Mouse (Mus musculus) midbrain, embryonic 14.5 days (tissue): ENCODE measurements at regions not wholly inside any gene's neighbourhood (a gene's known extent, or its start where the extent isn't known, plus 50 kb on each side); places are given as distances from the start of the nearest gene placed in this dataset.

Experiments used
- ATAC-seq: fragments of 200-750 bp; cut with Nextera tagmentation; 2 replicates; pipeline ENCODE4 v1.8.0; 2017; ENCODE audit warnings: moderate number of reproducible peaks, moderate library complexity; ENCODE audit not compliant: low FRiP score, low TSS enrichment
- DNase-seq: peaks from one replicate; pipeline ENCODE4 v3.0.0-alpha.2; 2015
- H3K27ac ChIP-seq: fragments of 300-500 bp; sonication (generic); replicated peaks from 2 replicates; pipeline ENCODE4 v1.5.1; 2014; ENCODE audit warnings: mild to moderate bottlenecking, low read depth, low read length, moderate library complexity
- H3K27me3 ChIP-seq: fragments of 300-500 bp; sonication (generic); 2 replicates; pipeline ENCODE4 v1.6.1; 2014; ENCODE audit warnings: low read length, control low read depth, mixed read lengths; ENCODE audit not compliant: control insufficient read depth, insufficient read depth
- H3K36me3 ChIP-seq: fragments of 300-500 bp; sonication (generic); 2 replicates; pipeline ENCODE4 v1.6.1; 2014; ENCODE audit warnings: low read length, control low read depth; ENCODE audit not compliant: control insufficient read depth, insufficient read depth
- H3K4me1 ChIP-seq: fragments of 300-500 bp; sonication (generic); 2 replicates; pipeline ENCODE4 v1.6.1; 2014; ENCODE audit warnings: mild to moderate bottlenecking, antibody characterized with exemption, low read length, control low read depth; ENCODE audit not compliant: control insufficient read depth, insufficient read depth
- H3K4me2 ChIP-seq: fragments of 300-500 bp; sonication (generic); 2 replicates; pipeline ENCODE4 v1.6.1; 2014; ENCODE audit warnings: mild to moderate bottlenecking, low read length, moderate library complexity
- H3K4me3 ChIP-seq: fragments of 300-500 bp; sonication (generic); replicated peaks from 2 replicates; pipeline ENCODE4 v1.5.1; 2014; ENCODE audit warnings: low read depth, low read length
- H3K9ac ChIP-seq: fragments of 300-500 bp; sonication (generic); replicated peaks from 2 replicates; pipeline ENCODE4 v1.6.1; 2014; ENCODE audit warnings: mild to moderate bottlenecking, low read length, moderate library complexity
- H3K9me3 ChIP-seq: fragments of 300-500 bp; sonication (generic); 2 replicates; pipeline ENCODE4 v1.6.1; 2016; ENCODE audit warnings: low read length, control low read depth, mixed read lengths; ENCODE audit not compliant: control insufficient read depth
- WGBS: fragments of 180-500 bp; shearing (Covaris S2); extraction: QIAGEN DNeasy Blood & Tissue Kit; methylation state at CpG from one replicate; pipeline ENCODE4 v1.1.7; 2014; 5-methylcytosine and 5-hydroxymethylcytosine counted together

DNA sequence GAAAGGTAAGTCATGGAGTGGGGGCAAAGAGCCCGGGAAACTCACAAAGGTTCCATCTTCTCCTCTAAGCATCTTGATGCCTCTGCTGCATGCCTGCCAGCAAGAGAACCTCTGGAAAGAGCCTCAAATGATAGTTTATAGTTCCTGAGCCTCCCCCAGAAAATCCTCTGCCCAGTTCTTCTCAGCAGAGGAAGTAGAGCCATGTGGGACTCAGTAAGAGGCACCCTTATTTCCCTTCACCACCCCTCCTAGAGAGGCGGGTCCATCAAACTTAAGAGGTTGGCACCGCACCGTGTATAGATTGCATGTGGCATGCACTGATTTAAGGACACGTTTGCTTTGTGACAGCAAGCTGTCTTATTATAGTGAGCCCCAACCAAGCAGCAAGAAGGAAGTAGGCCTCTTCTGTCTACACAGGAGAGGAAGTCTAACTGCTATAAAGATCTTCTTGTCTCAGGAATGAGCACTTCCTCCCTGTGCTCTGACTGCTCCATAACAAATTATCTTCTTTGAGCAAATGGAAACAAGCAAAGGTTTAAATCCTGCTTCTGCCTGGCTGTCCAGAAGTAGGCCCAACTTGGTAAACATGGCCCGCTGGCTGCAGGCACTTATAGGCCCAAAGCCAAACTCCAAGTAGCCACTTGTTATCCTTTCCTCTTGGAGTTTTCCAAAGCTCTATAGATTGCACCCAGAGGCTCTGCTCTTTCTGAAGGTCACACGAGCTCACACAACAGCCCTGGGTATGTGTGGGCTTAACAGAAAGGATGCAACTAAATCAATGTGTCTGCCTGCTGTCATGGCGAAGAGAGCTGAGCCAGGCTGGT, 69.6 kb upstream of the Zfp703 start:
- Histone ChIP-seq H3K4me3 (no peak overlapping the region), H3K36me3 (no peaks in the 10 kb centered on the region), H3K9me3 (no peaks in the 10 kb centered on the region), H3K4me1 (no peaks in the 10 kb centered on the region), H3K4me2 (no peak overlapping the region), H3K27me3 (no peaks in the 10 kb centered on the region), H3K27ac (no peak overlapping the region), H3K9ac (no peak overlapping the region)
- ATAC-seq (no peak), DNase-seq (no peak)
- 90% methylated on average over 8 of the region's 8 CpGs for WGBS

- Histone ChIP-seq H3K27ac (no peak overlapping the region), H3K9ac (no peak overlapping the region), H3K4me3 (no peak overlapping the region), H3K4me1 (no peaks in the 10 kb centered on the region), H3K36me3 (no peaks in the 10 kb centered on the region), H3K9me3 (no peaks in the 10 kb centered on the region), H3K4me2 (no peak overlapping the region), H3K27me3 (no peaks in the 10 kb centered on the region)
- ATAC-seq (no peak), DNase-seq (no peak)
- WGBS, result 84% methylated on average over 3 of the region's 3 CpGs
These were observed 66.9 kb upstream of the Zfp703 start for GRCm38 (mm10) chr8:26910186-26910585.

GRCm38 (mm10) chr8:26913562-26914529, 63.3 kb upstream of the Zfp703 start:
- H3K27ac ChIP-seq, result no peak overlapping the region
- H3K4me2 ChIP-seq, result no peak overlapping the region
- H3K27me3 ChIP-seq, result no peaks in the 10 kb centered on the region
- H3K4me3 ChIP-seq, result no peak overlapping the region
- no peaks in the 10 kb centered on the region for H3K9me3 ChIP-seq
- DNase-seq (no peak), ATAC-seq (no peak)
- WGBS, result 90% methylated on average over 18 of the region's 18 CpGs
- H3K9ac ChIP-seq, result no peak overlapping the region
- no peaks in the 10 kb centered on the region for H3K36me3 ChIP-seq
- H3K4me1 ChIP-seq, result no peaks in the 10 kb centered on the region

DNA sequence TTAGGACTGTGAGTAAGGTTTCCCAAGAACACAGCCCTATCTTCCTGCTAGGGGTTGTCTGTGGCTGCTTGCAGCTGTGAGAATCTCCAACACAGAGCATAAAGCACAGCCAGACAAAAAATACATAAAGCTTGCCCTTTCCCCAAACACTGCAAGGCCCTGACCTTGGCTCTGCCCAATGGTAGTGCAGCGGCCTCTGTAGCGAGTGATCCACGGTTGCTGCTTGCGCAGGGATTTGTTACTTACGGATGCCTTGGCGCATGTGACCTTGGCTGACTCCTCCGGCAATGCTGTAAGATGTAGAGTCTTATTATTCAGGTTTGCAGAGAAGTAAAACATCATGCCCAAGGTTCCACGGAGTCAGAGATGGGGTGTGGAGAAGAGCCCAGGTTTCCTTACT, 61.4 kb upstream of the Zfp703 start:
- H3K9ac ChIP-seq, result no peak overlapping the region
- H3K36me3 ChIP-seq, result no peaks in the 10 kb centered on the region
- no peak overlapping the region for H3K4me2 ChIP-seq
- no peak overlapping the region for H3K4me3 ChIP-seq
- 91% methylated on average over 8 of the region's 8 CpGs for WGBS
- H3K4me1 ChIP-seq, result no peaks in the 10 kb centered on the region
- DNase-seq, result no peak
- no peaks in the 10 kb centered on the region for H3K9me3 ChIP-seq
- no peak overlapping the region for H3K27ac ChIP-seq
- H3K27me3 ChIP-seq, result no peaks in the 10 kb centered on the region
- ATAC-seq, result no peak

- Histone ChIP-seq H3K36me3 (no peaks in the 10 kb centered on the region), H3K4me2 (no peak overlapping the region), H3K9me3 (no peaks in the 10 kb centered on the region), H3K4me3 (no peak overlapping the region), H3K27ac (no peak overlapping the region), H3K27me3 (no peaks in the 10 kb centered on the region), H3K4me1 (no peaks in the 10 kb centered on the region), H3K9ac (no peak overlapping the region)
- ATAC-seq (no peak), DNase-seq (no peak)
- WGBS, result 95% methylated on average over 5 of the region's 5 CpGs
These were observed 55.5 kb upstream of the Zfp703 start for GRCm38 (mm10) chr8:26921531-26922177.

DNA sequence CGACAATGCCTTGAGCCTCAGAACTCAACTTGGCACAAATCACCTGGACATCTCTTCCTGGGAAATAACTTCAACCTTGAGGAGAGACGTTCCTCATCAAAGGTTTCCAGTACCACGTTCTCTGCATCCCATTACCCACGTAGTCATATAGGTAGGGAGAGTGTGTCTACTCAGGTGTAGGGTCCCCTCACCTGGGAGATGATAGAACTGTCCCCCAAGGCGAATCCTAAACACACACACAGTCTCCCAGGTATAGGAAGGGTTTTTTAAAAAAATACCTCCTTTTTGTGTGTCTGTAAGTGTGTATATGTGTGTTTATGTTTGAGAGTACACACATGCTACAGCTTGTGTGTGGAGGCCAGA, 55.0 kb upstream of the Zfp703 start:
- no peak overlapping the region for H3K4me2 ChIP-seq
- no peak overlapping the region for H3K9ac ChIP-seq
- no peaks in the 10 kb centered on the region for H3K9me3 ChIP-seq
- ATAC-seq (no peak), DNase-seq (no peak)
- 85% methylated on average over 5 of the region's 5 CpGs for WGBS
- H3K4me1 ChIP-seq, result no peaks in the 10 kb centered on the region
- H3K27ac ChIP-seq, result no peak overlapping the region
- H3K4me3 ChIP-seq, result no peak overlapping the region
- H3K36me3 ChIP-seq, result no peaks in the 10 kb centered on the region
- no peaks in the 10 kb centered on the region for H3K27me3 ChIP-seq

GRCm38 (mm10) chr8:26923166-26923565, 54.0 kb upstream of the Zfp703 start:
- 87% methylated on average over 8 of the region's 8 CpGs for WGBS
- Histone ChIP-seq H3K27me3 (no peaks in the 10 kb centered on the region), H3K9me3 (no peaks in the 10 kb centered on the region), H3K4me3 (no peak overlapping the region), H3K9ac (no peak overlapping the region), H3K27ac (no peak overlapping the region), H3K4me1 (no peaks in the 10 kb centered on the region), H3K4me2 (no peak overlapping the region), H3K36me3 (no peaks in the 10 kb centered on the region)
- DNase-seq (no peak), ATAC-seq (no peak)
